Mouse (Mus musculus): ENCODE results near the gene Syn3.

DNA sequence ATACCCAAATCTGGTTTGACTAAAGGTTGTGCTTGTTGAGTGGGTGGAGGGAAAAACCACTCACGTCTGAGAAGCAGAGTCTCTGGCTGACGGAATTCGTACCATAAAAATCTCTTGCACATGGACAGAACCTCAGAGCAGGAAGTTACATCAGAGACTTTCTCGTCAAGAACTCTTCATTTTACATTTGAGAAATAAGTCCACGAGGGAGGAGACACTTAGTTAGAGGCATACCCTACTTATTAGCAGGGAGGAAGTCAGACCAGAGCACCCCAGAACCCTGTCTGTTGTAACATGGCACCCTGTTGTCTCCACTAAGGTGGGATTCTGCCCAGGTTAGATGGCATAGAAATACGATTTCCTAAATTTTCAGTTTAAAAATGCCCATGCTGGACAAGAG, 324.7 kb downstream of the Syn3 start:
- TF ChIP-seq CTCF (IDR thresholded peaks at IDR 0.05; ENCODE audit: extremely low read depth, insufficient read depth, low read length) = no peak
- no peak for TF ChIP-seq POLR2A (IDR thresholded peaks at IDR 0.05; ENCODE audit: extremely low read depth, insufficient read depth, low read length)

All from cortical plate, adult 2 months (tissue).